Mouse (Mus musculus) CH12.LX (cell line): ENCODE measurements around the gene Trarg1.

Experiments
- CHD2 ChIP-seq: IDR thresholded peaks from 2 replicates; pipeline ENCODE4 v1.6.1; 2011; ENCODE audit warnings: low read length, improper control_type of control experiment
- CTCF ChIP-seq, 2 experiments: IDR thresholded peaks in 1 of 2; conservative IDR thresholded peaks in 1 of 2; 2 replicates each; pipeline ENCODE4 v1.5.1; 2011 to 2012; ENCODE audit warnings: low read depth in 2 of 2, low read length in 2 of 2, improper control_type of control experiment in 1 of 2, inconsistent platforms in 1 of 2, mild to moderate bottlenecking in 1 of 2, moderate library complexity in 1 of 2
- EP300 ChIP-seq: IDR thresholded peaks from 2 replicates; pipeline ENCODE4 v1.6.1; 2011; ENCODE audit warnings: low read length, improper control_type of control experiment
- HCFC1 ChIP-seq: IDR thresholded peaks from 2 replicates; pipeline ENCODE4 v1.6.1; 2012; ENCODE audit warnings: low read depth, mild to moderate bottlenecking, inconsistent platforms, low read length, improper control_type of control experiment
- JUND ChIP-seq: conservative IDR thresholded peaks from 2 replicates; pipeline ENCODE4 v1.6.1; 2011; ENCODE audit warnings: low read depth, low read length, improper control_type of control experiment
- KAT2A ChIP-seq: IDR thresholded peaks from 2 replicates; pipeline ENCODE4 v1.6.1; 2012; ENCODE audit warnings: low read length, improper control_type of control experiment, inconsistent platforms; ENCODE audit not compliant: insufficient replicate concordance
- MAFK ChIP-seq: IDR thresholded peaks from 2 replicates; pipeline ENCODE4 v1.6.1; 2011; ENCODE audit warnings: low read length, improper control_type of control experiment; ENCODE audit not compliant: insufficient replicate concordance
- POLR2AphosphoS2 ChIP-seq: IDR thresholded peaks from 2 replicates; pipeline ENCODE4 v1.6.1; 2011; ENCODE audit warnings: low read depth, low read length, improper control_type of control experiment
- UBTF ChIP-seq: IDR thresholded peaks from 2 replicates; pipeline ENCODE4 v1.6.1; 2012; ENCODE audit warnings: low read depth, mild to moderate bottlenecking, inconsistent platforms, low read length, improper control_type of control experiment, moderate library complexity
- USF1 ChIP-seq: IDR thresholded peaks from 2 replicates; pipeline ENCODE4 v1.6.1; 2014; ENCODE audit warnings: low read depth, mild to moderate bottlenecking, inconsistent platforms, low read length, improper control_type of control experiment
- ZMIZ1 ChIP-seq: IDR thresholded peaks from 2 replicates; pipeline ENCODE4 v1.6.1; 2012; ENCODE audit warnings: low read depth, mild to moderate bottlenecking, inconsistent platforms, low read length, improper control_type of control experiment
- ZNF384 ChIP-seq: IDR thresholded peaks from 2 replicates; pipeline ENCODE4 v1.6.1; 2012; ENCODE audit warnings: low read depth, low read length, improper control_type of control experiment, inconsistent platforms

GRCm38 (mm10) chr11:76674199-76674598, 5.4 kb upstream of the Trarg1 start:
- TF ChIP-seq EP300 (no peak), UBTF (no peak), JUND (no peak), MAFK (no peak), CTCF (conservative IDR thresholded peaks at IDR 0.05 in 1 of 2, IDR thresholded peaks at IDR 0.05 in 1 of 2; ENCODE audit: low read depth in 2 of 2, low read length in 2 of 2) (no peak), CHD2 (no peak), POLR2AphosphoS2 (no peak), USF1 (no peak), KAT2A (no peak), HCFC1 (no peak), ZNF384 (no peak), ZMIZ1 (no peak)
